Mouse (Mus musculus): ENCODE results near the gene Noct. TPM values are rescaled to one million over a fixed set of nuclear protein-coding genes. Genes with fewer than 3 reads are reported as not detected.
A peak's percentile ranks its signal among the peaks of the same experiment; 100 is the strongest.

Gene Noct
- polyA plus RNA-seq, 1 experiment from 2014 or later: 13.7 TPM

DNA sequence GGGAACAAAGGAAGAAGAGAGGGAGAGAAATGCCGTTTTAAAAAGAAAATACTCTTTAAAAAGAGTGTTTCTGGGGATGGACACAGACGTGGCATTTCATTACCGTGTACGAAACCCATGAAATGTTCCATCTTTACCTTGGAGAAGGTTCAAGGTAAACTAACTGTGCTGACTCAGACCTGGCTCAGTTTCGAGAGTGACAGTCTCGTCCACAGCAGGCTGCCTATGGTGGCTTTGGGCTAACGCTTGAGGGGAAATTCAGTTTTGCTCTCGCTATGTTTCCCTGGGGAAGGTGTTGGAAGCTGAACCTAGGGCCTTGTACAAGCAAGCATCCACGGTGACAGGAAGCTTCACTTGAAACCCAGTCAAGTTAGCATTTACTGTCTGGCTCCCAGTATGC, 22.3 kb upstream of the Noct start:
- Histone ChIP-seq H3K27me3 (ENCODE audit: control insufficient read depth, insufficient read depth, low read depth, low read length) (no peaks in the 10 kb centered on the region), H3K27ac (ENCODE audit: low read length) (no peak overlapping the region), H3K4me1 (ENCODE audit: control insufficient read depth, low read depth, low read length) (peaks cover 2% of the 10 kb centered on the region; the same call in 1 of the 2 replicates), H3K4me3 (ENCODE audit: low read depth, low read length) (no peak overlapping the region), H3K9me3 (replicated peaks; ENCODE audit: control insufficient read depth, low read length) (peaks cover 2% of the 10 kb centered on the region; the same call in 1 of the 2 replicates), H3K4me2 (ENCODE audit: low read depth, low read length) (no peak overlapping the region), H3K36me3 (ENCODE audit: control insufficient read depth, insufficient read depth) (no peaks in the 10 kb centered on the region), H3K9ac (ENCODE audit: low read depth, low read length) (no peak overlapping the region)
- no peak for ATAC-seq (ENCODE audit: low read depth)
- 66% methylated on average over 9 of the region's 9 CpGs for WGBS (ENCODE audit: insufficient replicate concordance)

DNA sequence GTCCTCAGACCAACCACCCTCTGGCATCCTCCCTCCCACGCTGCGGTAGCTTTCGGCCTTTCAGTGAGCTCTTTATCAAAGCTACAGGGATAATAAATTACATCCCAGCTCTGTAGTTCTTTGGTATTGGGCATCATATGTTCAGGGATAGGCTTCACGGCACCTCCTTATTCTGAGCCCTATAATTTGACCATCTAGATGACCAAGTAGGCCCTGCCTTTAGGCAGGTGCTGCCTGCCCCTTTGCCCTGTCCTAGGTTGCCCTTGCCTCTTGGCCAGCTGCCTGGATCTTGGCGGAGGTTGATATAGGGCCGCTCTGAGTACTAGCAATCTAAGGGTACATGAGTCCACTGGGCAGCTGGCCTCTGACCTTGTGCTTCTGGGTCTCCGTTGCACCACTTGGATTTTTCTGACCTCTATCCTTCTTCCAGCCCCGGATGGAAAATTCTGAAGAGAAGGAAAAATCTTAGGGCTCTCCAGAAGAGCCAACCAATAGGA, 21.7 kb upstream of the Noct start:
- Histone ChIP-seq H3K4me1 (ENCODE audit: control insufficient read depth, low read depth, low read length) (peaks cover 2% of the 10 kb centered on the region; the same call in 1 of the 2 replicates), H3K4me3 (ENCODE audit: low read depth, low read length) (no peak overlapping the region), H3K9ac (ENCODE audit: low read depth, low read length) (no peak overlapping the region), H3K9me3 (replicated peaks; ENCODE audit: control insufficient read depth, low read length) (peaks cover 2% of the 10 kb centered on the region; the same call in 1 of the 2 replicates), H3K36me3 (ENCODE audit: control insufficient read depth, insufficient read depth) (no peaks in the 10 kb centered on the region), H3K27ac (ENCODE audit: low read length) (no peak overlapping the region), H3K4me2 (ENCODE audit: low read depth, low read length) (no peak overlapping the region), H3K27me3 (ENCODE audit: control insufficient read depth, insufficient read depth, low read depth, low read length) (no peaks in the 10 kb centered on the region)
- peak; percentile 68 for ATAC-seq (ENCODE audit: low read depth)
- WGBS (ENCODE audit: insufficient replicate concordance): 68% methylated on average over 8 of the region's 8 CpGs

DNA sequence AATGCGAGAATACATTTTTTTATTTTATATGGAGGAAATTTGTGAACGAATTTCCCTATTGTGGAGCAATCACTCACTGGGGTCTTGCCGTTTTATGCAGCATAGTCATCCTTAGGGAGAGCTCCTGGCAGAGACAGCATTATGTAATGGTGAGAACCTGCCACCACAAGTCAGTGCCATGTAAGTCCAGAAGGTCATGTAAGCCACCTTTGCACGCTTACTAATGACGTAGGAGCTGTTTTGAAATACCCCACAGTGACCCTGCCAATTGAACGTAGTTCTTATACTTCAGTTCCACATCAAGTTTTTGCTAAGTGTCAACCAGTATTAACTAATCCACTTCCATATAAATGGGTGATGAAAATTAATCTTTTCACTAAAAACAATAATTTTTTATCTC, 20.3 kb upstream of the Noct start:
- Histone ChIP-seq H3K9ac (ENCODE audit: low read depth, low read length) (no peak overlapping the region), H3K4me3 (ENCODE audit: low read depth, low read length) (no peak overlapping the region), H3K9me3 (replicated peaks; ENCODE audit: control insufficient read depth, low read length) (peaks cover 2% of the 10 kb centered on the region; the same call in 1 of the 2 replicates), H3K27ac (ENCODE audit: low read length) (no peak overlapping the region), H3K4me1 (ENCODE audit: control insufficient read depth, low read depth, low read length) (peaks cover 2% of the 10 kb centered on the region; the same call in 1 of the 2 replicates), H3K27me3 (ENCODE audit: control insufficient read depth, insufficient read depth, low read depth, low read length) (no peaks in the 10 kb centered on the region), H3K4me2 (ENCODE audit: low read depth, low read length) (no peak overlapping the region), H3K36me3 (ENCODE audit: control insufficient read depth, insufficient read depth) (no peaks in the 10 kb centered on the region)
- WGBS (ENCODE audit: insufficient replicate concordance): 67% methylated on average over 6 of the region's 6 CpGs
- ATAC-seq (ENCODE audit: low read depth): peak; percentile 58

DNA sequence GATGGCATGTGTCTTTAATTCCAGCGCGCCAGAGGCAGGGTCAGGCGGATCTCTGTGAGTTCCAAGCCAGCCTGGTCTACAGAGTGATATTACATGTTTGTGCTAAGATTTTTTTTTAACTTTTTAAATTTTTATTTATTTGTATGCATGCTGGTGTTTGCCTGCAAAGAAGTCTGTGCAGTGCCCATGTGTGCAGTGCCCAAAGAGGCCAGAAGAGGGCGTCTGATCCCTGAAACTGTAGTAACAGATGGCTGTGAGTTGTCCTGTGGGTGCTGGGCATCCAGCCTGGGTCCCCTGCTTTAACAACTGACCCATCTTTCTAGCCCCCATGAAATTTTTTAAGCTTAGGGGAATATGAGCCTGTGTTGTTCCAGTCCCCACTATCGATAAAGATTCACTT, 19.8 kb upstream of the Noct start:
- no peak overlapping the region for H3K27ac ChIP-seq (ENCODE audit: low read length)
- no peaks in the 10 kb centered on the region for H3K36me3 ChIP-seq (ENCODE audit: control insufficient read depth, insufficient read depth)
- no peak overlapping the region for H3K9ac ChIP-seq (ENCODE audit: low read depth, low read length)
- ATAC-seq (ENCODE audit: low read depth): no peak
- H3K27me3 ChIP-seq (ENCODE audit: control insufficient read depth, insufficient read depth, low read depth, low read length): no peaks in the 10 kb centered on the region
- WGBS (ENCODE audit: insufficient replicate concordance): 78% methylated on average over 5 of the region's 5 CpGs
- no peak overlapping the region for H3K4me2 ChIP-seq (ENCODE audit: low read depth, low read length)
- H3K9me3 ChIP-seq (replicated peaks; ENCODE audit: control insufficient read depth, low read length): peaks cover 2% of the 10 kb centered on the region; the same call in 1 of the 2 replicates
- no peak overlapping the region for H3K4me3 ChIP-seq (ENCODE audit: low read depth, low read length)
- H3K4me1 ChIP-seq (ENCODE audit: control insufficient read depth, low read depth, low read length): peaks cover 2% of the 10 kb centered on the region; the same call in 1 of the 2 replicates

DNA sequence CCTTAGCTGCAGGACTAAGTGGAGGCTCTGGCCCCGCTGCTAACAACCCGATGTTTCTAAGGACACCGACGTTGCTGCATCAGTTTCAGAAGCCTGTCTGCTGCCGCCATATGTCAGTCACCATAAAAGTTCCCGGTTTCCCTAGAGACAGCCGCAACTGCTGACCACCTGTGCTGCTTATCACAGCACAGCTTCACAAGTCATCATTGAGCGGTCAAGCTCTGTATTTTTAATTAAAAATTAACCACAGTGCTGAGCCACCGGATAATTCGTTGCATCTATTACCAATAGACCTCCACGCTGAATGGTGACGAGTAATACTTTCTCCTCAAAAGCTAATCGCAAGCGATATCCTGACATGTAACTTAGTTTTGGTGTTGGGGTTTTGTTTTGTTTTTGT, 19.4 kb upstream of the Noct start:
- Histone ChIP-seq H3K4me3 (ENCODE audit: low read depth, low read length) (no peak overlapping the region), H3K36me3 (ENCODE audit: control insufficient read depth, insufficient read depth) (no peaks in the 10 kb centered on the region), H3K4me1 (ENCODE audit: control insufficient read depth, low read depth, low read length) (peaks cover 2% of the 10 kb centered on the region; the same call in 1 of the 2 replicates), H3K9ac (ENCODE audit: low read depth, low read length) (no peak overlapping the region), H3K9me3 (replicated peaks; ENCODE audit: control insufficient read depth, low read length) (peaks cover 2% of the 10 kb centered on the region; the same call in 1 of the 2 replicates), H3K27ac (ENCODE audit: low read length) (no peak overlapping the region), H3K27me3 (ENCODE audit: control insufficient read depth, insufficient read depth, low read depth, low read length) (no peaks in the 10 kb centered on the region), H3K4me2 (ENCODE audit: low read depth, low read length) (no peak overlapping the region)
- 86% methylated on average over 14 of the region's 14 CpGs for WGBS (ENCODE audit: insufficient replicate concordance)
- no peak for ATAC-seq (ENCODE audit: low read depth)

DNA sequence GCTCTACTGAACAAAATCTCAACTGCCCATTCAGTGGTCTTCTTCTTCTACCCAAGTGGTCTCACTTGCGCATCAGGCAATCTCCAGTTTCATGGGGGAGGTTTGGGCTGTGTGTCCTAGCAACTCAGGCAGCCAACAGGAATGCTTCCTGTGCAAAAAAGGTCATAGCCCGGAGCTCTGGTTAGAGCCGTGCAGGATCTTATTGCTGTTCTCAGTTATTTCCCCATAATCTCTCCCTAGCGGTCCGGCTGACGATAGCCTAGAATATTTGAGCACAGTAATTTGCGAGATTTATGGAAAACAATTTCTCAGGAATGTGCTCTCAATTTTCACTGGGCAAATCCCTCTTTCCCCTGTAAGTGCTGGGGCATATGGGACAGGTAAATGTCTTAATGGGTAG, 17.7 kb upstream of the Noct start:
- ATAC-seq (ENCODE audit: low read depth): no peak
- H3K9ac ChIP-seq (ENCODE audit: low read depth, low read length): no peak overlapping the region
- no peaks in the 10 kb centered on the region for H3K27me3 ChIP-seq (ENCODE audit: control insufficient read depth, insufficient read depth, low read depth, low read length)
- 74% methylated on average over 7 of the region's 7 CpGs for WGBS (ENCODE audit: insufficient replicate concordance)
- H3K4me2 ChIP-seq (ENCODE audit: low read depth, low read length): no peak overlapping the region
- no peak overlapping the region for H3K4me3 ChIP-seq (ENCODE audit: low read depth, low read length)
- no peaks in the 10 kb centered on the region; the same call in 1 of the 2 replicates for H3K4me1 ChIP-seq (ENCODE audit: control insufficient read depth, low read depth, low read length)
- H3K27ac ChIP-seq (ENCODE audit: low read length): no peak overlapping the region
- H3K36me3 ChIP-seq (ENCODE audit: control insufficient read depth, insufficient read depth): no peaks in the 10 kb centered on the region
- no peaks in the 10 kb centered on the region; the same call in 1 of the 2 replicates for H3K9me3 ChIP-seq (replicated peaks; ENCODE audit: control insufficient read depth, low read length)

DNA sequence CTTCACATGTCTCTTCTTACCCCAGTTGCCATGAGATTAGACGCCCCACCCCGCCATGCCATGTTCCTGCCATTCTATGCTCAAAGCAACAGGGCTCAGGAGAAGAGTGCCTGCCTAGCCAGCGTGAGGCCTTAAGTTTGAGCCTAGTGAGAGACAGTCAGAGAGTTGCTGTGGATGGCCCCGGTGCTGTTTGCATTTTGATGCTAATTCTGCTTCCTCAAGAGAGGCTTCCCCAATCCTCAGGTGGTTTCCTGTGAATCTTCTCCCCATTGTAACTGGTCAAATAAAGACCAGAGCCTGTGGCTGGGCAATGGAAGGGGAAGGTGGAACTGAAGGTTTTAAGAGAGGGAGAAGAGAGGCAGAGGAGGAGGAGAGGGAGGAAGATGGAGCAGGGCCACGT, 15.6 kb upstream of the Noct start:
- Histone ChIP-seq H3K27me3 (ENCODE audit: control insufficient read depth, insufficient read depth, low read depth, low read length) (no peaks in the 10 kb centered on the region), H3K9me3 (replicated peaks; ENCODE audit: control insufficient read depth, low read length) (no peaks in the 10 kb centered on the region; the same call in 1 of the 2 replicates), H3K9ac (ENCODE audit: low read depth, low read length) (no peak overlapping the region), H3K27ac (ENCODE audit: low read length) (no peak overlapping the region), H3K4me3 (ENCODE audit: low read depth, low read length) (no peak overlapping the region), H3K36me3 (ENCODE audit: control insufficient read depth, insufficient read depth) (no peaks in the 10 kb centered on the region), H3K4me2 (ENCODE audit: low read depth, low read length) (no peak overlapping the region), H3K4me1 (ENCODE audit: control insufficient read depth, low read depth, low read length) (no peaks in the 10 kb centered on the region; the same call in 1 of the 2 replicates)
- WGBS (ENCODE audit: insufficient replicate concordance): 54% methylated on average over 5 of the region's 5 CpGs
- no peak for ATAC-seq (ENCODE audit: low read depth)

DNA sequence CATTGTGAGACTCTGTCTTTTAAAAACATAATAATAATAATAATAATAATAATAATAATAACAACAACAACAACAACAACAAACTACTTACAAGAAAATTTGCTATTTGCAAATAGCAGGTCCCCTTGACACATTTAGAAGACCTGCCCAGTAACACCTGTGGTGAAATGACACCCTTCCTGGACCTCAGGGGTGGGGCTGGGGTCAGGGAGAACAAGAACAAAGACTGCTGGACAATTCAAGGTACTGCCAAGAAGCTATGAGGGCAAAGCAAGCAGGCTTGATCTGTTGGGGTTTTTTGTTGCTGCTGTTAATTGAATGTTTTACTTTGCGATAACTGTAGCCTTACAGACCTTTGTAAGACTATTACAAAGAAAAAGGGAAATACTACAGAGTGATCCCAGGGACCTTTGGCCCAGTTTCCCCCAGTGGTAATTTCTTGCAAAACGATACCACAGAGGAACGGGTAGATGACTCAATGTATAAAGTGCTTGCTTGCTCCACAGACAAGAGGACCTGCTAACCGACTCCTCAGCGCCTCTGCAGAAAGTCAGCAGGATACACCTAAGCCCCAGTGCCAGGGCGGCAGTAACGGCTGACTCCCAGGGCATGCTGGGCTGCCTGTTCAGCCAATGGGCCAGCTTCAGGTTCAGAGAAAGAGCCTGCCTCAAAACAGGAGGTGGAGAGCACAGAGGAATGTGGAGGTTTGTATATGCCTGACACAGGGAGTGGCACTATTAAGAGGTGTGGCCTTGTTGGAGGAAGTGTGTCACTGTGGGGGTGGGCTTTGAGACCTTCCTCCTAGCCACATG, 14.5 kb upstream of the Noct start:
- Histone ChIP-seq H3K4me2 (ENCODE audit: low read depth, low read length) (no peak overlapping the region), H3K9me3 (replicated peaks; ENCODE audit: control insufficient read depth, low read length) (no peaks in the 10 kb centered on the region; the same call in 1 of the 2 replicates), H3K36me3 (ENCODE audit: control insufficient read depth, insufficient read depth) (no peaks in the 10 kb centered on the region), H3K27ac (ENCODE audit: low read length) (peak overlapping the region; percentile 67), H3K4me1 (ENCODE audit: control insufficient read depth, low read depth, low read length) (no peaks in the 10 kb centered on the region), H3K9ac (ENCODE audit: low read depth, low read length) (no peak overlapping the region), H3K4me3 (ENCODE audit: low read depth, low read length) (no peak overlapping the region), H3K27me3 (ENCODE audit: control insufficient read depth, insufficient read depth, low read depth, low read length) (no peaks in the 10 kb centered on the region)
- 68% methylated on average over 7 of the region's 7 CpGs for WGBS (ENCODE audit: insufficient replicate concordance)
- ATAC-seq (ENCODE audit: low read depth): peak; percentile 50

DNA sequence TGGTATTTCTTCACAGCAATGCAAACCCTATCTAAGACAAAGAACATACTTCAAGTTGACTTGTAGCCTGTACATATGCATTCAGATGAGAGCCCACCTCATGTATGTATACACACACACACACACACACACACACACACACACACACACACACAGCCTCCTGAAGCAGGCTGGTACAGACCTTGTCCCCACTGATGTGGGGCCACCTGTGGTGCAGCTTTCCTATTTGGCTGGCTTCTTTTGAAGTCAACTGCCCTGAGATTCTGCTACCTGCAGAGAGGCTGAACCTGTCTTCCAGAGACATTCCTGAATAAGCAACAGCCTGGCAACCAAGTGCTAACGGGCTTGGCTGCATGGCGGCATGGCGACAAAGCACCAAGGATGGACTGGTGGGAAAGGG, 13.8 kb upstream of the Noct start:
- WGBS (ENCODE audit: insufficient replicate concordance): 96% methylated on average over 3 of the region's 3 CpGs
- no peaks in the 10 kb centered on the region for H3K27me3 ChIP-seq (ENCODE audit: control insufficient read depth, insufficient read depth, low read depth, low read length)
- H3K4me2 ChIP-seq (ENCODE audit: low read depth, low read length): no peak overlapping the region
- H3K36me3 ChIP-seq (ENCODE audit: control insufficient read depth, insufficient read depth): no peaks in the 10 kb centered on the region
- H3K27ac ChIP-seq (ENCODE audit: low read length): peak overlapping the region; percentile 39; the same call in 1 of the 2 replicates
- no peaks in the 10 kb centered on the region for H3K9me3 ChIP-seq (replicated peaks; ENCODE audit: control insufficient read depth, low read length)
- H3K4me1 ChIP-seq (ENCODE audit: control insufficient read depth, low read depth, low read length): no peaks in the 10 kb centered on the region
- no peak for ATAC-seq (ENCODE audit: low read depth)
- H3K9ac ChIP-seq (ENCODE audit: low read depth, low read length): no peak overlapping the region
- no peak overlapping the region for H3K4me3 ChIP-seq (ENCODE audit: low read depth, low read length)

Data from liver, embryonic 16.5 days (tissue).